Mouse (Mus musculus): ENCODE results near the gene Gm6169.
"Not testable (repeated sequence)": the region's sequence is repeated elsewhere in the genome, so short reads cannot be mapped to it uniquely, and the experiment has no call there.

The Gm6169 gene

DNA sequence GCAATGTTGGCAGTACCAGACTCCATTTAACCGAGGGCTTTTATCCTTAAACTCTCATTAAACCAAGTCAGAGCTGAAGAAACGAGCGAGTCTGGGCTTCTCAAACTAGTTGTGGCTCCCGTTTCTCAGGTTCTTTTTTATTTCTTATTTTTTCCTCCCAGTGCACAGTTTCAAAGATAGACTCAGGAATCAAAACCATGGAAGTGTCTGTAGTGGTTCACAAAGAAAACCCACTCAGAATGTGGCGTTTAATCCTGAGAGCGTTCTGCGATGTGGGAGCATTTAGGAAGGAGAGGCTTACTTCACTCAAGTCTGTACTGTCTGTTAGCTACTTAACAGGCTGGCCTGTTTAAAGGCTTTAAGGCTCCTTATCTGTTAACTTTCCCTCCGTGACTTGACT, 30.9 kb downstream of the Gm6169 start:
- DNase-seq (ENCODE audit: low spot score) = no peak

GRCm38 (mm10) chr13:97067691-97068090, 31.3 kb downstream of the Gm6169 start:
- DNase-seq (ENCODE audit: low spot score) = no peak

GRCm38 (mm10) chr13:97066649-97067550, 32.1 kb downstream of the Gm6169 start, which contains the start of gene Fam169a:
Gene Fam169a, plus strand, starts transcription at chr13:97067286.
- DNase-seq (ENCODE audit: low spot score) = no peak

DNA sequence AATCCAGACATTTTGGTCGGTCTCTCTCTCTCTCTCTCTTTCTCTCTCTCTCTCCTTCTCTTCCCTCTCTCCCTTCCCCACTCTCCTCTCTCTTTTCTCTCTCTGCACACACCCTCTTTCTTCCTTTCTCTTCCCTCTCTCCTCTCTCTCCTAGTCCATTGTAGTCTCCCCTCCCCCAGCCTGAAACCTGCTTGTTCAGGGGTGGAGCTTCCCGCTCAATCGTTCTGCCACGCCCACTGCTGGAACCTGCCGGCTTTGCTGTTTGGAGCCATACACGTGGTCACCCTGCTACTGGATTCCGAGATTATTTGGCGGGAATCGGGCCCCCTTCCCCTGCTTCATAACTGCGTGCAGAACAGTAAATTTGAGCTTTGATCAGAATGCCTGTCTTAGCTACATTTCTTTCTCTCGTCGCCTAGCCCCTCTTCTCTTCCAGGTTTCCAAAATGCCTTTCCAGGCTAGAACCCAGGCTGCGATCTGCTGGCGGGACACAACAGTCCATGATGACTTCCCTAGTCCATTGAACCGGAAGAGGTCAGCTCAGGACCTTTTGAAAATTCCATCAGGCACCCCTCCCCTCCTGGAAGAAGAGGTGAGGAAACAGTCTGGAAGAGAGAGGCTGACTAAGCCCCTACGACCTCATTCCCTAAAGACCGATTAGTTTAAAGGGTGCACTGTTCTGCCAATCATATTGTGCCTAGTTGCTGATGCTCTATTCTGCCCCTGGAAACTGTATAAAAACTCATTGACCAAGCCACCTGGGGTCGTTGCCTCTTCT, 34.0 kb downstream of the Gm6169 start:
- not testable (repeated sequence) for DNase-seq (ENCODE audit: low spot score)

DNA sequence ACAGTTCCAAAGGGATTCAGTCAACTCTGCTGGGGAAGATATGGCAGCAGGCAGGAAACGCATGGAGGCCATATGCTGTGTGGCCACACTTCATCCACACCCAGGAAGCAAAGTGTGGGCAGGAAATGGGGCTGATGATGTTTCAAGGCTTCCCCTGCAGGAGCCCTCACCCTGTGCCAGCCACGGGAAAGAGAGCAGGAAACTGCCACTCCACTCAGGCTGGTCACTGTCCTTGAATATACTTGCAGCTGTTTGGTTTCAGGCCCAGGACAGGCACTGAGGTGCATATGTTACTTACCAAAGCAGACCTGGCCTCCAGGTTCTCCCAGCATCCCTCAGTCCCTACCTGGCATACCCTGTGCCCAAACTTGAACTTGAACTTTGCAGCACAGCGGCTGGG, 34.6 kb downstream of the Gm6169 start:
- no peak for DNase-seq (ENCODE audit: low spot score)

- DNase-seq (ENCODE audit: low spot score) = no peak
Measured at GRCm38 (mm10) chr13:97063431-97063830, 35.6 kb downstream of the Gm6169 start.

DNA sequence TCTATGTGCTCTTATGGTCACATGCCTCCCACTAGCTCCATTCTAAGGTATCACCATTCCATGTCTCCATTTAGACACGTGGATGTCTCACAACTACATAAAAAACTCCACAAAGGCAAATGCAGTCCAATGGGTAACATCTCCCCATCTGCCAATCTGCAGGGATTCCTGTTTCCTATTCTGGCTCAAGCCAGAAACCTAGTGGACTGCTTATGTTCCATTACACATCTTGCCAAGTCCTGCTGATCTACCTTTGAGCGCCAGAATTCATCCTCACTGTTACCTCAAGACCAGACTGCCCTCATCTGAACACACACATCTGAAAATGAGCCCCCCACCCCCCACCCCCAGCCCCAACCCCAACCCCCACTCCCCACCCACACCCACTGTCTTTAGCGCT, 36.9 kb downstream of the Gm6169 start:
- DNase-seq (ENCODE audit: low spot score) = no peak

GRCm38 (mm10) chr13:97060331-97060730, 38.7 kb downstream of the Gm6169 start:
- no peak for DNase-seq (ENCODE audit: low spot score)

DNA sequence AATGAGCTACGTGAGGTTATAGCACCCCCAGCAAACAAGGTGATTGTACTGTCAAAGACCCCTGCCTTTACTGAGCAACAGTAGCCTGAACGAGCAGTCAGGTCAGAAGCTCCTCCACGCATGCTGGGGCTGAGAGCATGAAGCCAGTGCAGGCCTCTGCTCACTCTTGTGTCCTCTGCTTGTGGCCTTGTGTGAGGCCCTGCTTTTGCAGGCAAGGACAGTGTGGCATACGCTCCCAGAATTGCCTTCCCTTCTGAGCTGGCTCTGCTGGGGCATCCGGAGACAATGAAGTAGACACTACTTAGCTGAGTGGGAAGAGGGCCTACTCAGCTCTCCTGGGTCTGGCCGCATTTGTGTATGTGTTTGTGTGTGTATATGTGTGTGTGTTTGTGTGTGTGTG, 39.3 kb downstream of the Gm6169 start:
- no peak for DNase-seq (ENCODE audit: low spot score)

GRCm38 (mm10) chr13:97057817-97058216, 41.2 kb downstream of the Gm6169 start:
- DNase-seq (ENCODE audit: low spot score) = no peak

DNA sequence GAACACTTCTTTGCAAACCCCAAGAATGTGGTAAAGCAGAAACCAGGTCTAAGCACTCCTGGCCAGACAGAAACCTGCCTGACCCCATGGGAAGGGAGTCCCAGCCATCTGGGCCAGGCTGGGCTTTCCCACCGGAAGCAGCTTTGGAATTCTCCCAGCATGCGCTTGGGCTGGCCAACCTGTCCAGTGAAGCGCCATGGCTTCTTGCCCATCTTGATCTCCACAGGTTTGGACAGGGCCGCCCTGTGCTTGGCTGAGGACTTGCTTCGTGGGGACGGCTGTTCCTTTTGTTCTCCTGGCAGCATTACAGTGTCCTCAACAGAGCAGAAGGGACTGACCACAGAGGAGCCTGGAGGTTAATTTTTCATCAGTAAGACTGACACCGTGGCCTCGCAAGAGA, 45.2 kb downstream of the Gm6169 start:
- no peak for DNase-seq (ENCODE audit: low spot score)

- peak; percentile 63 for DNase-seq (ENCODE audit: low spot score)
Measured at GRCm38 (mm10) chr13:97052667-97053066, 46.4 kb downstream of the Gm6169 start.

DNA sequence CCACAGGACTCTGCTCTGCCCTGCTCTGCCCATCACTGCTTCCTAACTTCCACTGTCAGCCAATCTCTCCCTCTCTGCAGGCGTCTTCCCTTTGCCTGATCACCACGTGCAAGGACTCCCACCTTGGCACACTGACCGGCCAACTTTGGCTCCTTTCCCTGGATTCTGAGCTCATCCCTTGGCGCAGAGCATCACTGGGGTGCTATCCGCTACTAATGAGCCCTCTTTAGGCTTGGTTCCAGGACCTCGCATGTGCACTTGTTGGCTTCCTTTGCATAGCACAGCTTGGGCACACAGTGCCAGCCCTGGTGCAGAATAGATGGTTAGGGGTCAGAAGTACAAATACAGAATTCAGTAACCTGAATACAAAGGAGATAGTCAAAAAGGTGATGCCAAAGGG, 47.9 kb downstream of the Gm6169 start:
- DNase-seq (ENCODE audit: low spot score) = no peak
